Mouse (Mus musculus): ENCODE measurements around the gene Stag3.

DNA sequence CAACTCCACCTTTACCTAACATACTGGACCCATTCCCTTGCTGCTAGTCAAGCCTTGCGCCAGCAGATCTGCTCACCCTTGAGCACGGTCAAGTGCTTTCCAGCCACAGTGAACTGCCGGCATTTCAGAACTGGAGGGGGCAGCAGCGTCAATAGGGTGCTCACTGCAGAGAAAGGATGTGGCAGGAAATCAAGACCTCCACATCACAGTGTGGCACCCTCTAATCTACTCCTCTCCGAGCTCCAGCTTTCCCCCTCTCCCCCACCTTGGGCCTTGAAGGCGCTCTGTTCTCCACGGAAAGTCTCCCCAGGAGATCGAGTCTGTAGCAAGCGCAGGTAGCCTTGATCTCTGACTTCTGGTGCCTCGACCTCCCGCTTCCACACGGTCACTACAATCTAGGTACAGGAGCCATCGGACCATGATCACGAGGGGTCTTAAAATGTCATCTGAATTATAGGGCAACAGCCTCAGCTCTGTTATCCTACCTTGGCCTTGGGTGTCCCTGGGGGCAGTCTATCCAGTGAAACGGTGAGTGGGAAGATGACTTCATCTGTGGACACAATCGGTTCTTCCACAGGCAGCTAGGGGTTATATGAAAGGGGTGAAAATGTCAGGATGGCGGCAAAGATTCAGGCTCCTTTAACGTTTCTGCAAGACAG lies 17.3 kb upstream of the Stag3 start:
- TF ChIP-seq CTCF (IDR thresholded peaks at IDR 0.05; ENCODE audit: borderline replicate concordance, insufficient read depth, low read length) (no peak), POLR2A (IDR thresholded peaks at IDR 0.05; ENCODE audit: low read depth, low read length) (peak; percentile 13; the same call in 1 of the 2 replicates)
